Mouse (Mus musculus) liver, adult 2 months (tissue): ENCODE data around the gene Gsc2.

Experiments
- CTCF ChIP-seq: fragments of 200-500 bp; IDR thresholded peaks from 2 replicates; pipeline ENCODE4 v1.5.1; 2011; ENCODE audit warnings: low read depth, low read length, control low read depth
- POLR2A ChIP-seq: fragments of 200-500 bp; IDR thresholded peaks from 2 replicates; pipeline ENCODE4 v1.6.1; 2011; ENCODE audit warnings: low read length, control low read depth; ENCODE audit not compliant: insufficient read depth; ENCODE audit errors: extremely low read depth

GRCm38 (mm10) chr16:17875174-17875573 is 39.7 kb downstream of the Gsc2 start:
- no peak for TF ChIP-seq CTCF
- TF ChIP-seq POLR2A, result no peak
